Mouse (Mus musculus): ENCODE results near the gene Pard3. TPM values are rescaled to one million over a fixed set of nuclear protein-coding genes. Genes with fewer than 3 reads are reported as not detected.

The Pard3 gene
- polyA plus RNA-seq, 1 experiment from 2014 or later, result 23.7 TPM

GRCm38 (mm10) chr8:127065113-127065473 is 1.4 kb downstream of the Pard3 start:
- peaks cover 52% of the 10 kb centered on the region for H3K4me1 ChIP-seq
- peak overlapping the region; percentile 69 for H3K4me2 ChIP-seq
- WGBS, result 2% methylated on average over 10 of the region's 10 CpGs
- ATAC-seq, result no peak
- H3K9me3 ChIP-seq (replicated peaks), result no peaks in the 10 kb centered on the region
- H3K36me3 ChIP-seq (ENCODE audit: poor library complexity, severe bottlenecking), result no peaks in the 10 kb centered on the region
- H3K27me3 ChIP-seq, result no peaks in the 10 kb centered on the region
- H3K4me3 ChIP-seq, result peak overlapping the region; percentile 94
- peak overlapping the region; percentile 94 for H3K9ac ChIP-seq
- peak overlapping the region; percentile 95 for H3K27ac ChIP-seq

GRCm38 (mm10) chr8:127065791-127066190 is 2.1 kb downstream of the Pard3 start:
- Histone ChIP-seq H3K27ac (no peak overlapping the region), H3K36me3 (ENCODE audit: poor library complexity, severe bottlenecking) (no peaks in the 10 kb centered on the region), H3K27me3 (no peaks in the 10 kb centered on the region), H3K4me3 (peak overlapping the region; percentile 94), H3K4me2 (peak overlapping the region; percentile 69), H3K9ac (peak overlapping the region; percentile 94; the same call in 1 of the 2 replicates), H3K4me1 (peaks cover 58% of the 10 kb centered on the region), H3K9me3 (replicated peaks) (no peaks in the 10 kb centered on the region)
- ATAC-seq, result no peak
- 54% methylated on average over 1 of the region's 1 CpGs for WGBS

- H3K27ac ChIP-seq, result no peak overlapping the region
- no peaks in the 10 kb centered on the region for H3K9me3 ChIP-seq (replicated peaks)
- H3K9ac ChIP-seq, result no peak overlapping the region
- H3K4me1 ChIP-seq, result peaks cover 63% of the 10 kb centered on the region
- no peak overlapping the region for H3K4me3 ChIP-seq
- no peak for ATAC-seq
- no peaks in the 10 kb centered on the region for H3K27me3 ChIP-seq
- 0 out of 2 replicates have a peak overlapping the region, but pooled peaks have one; percentile 69 for H3K4me2 ChIP-seq
- H3K36me3 ChIP-seq (ENCODE audit: poor library complexity, severe bottlenecking), result no peaks in the 10 kb centered on the region
Measured at GRCm38 (mm10) chr8:127066501-127066900, 2.8 kb downstream of the Pard3 start.

GRCm38 (mm10) chr8:127068719-127069118 is 5.0 kb downstream of the Pard3 start:
- no peaks in the 10 kb centered on the region for H3K9me3 ChIP-seq (replicated peaks)
- no peak overlapping the region for H3K9ac ChIP-seq
- H3K27me3 ChIP-seq, result no peaks in the 10 kb centered on the region
- no peak overlapping the region for H3K27ac ChIP-seq
- no peaks in the 10 kb centered on the region for H3K36me3 ChIP-seq (ENCODE audit: poor library complexity, severe bottlenecking)
- H3K4me2 ChIP-seq, result no peak overlapping the region
- H3K4me1 ChIP-seq, result peaks cover 66% of the 10 kb centered on the region
- no peak for ATAC-seq
- WGBS, result 92% methylated on average over 3 of the region's 3 CpGs
- no peak overlapping the region for H3K4me3 ChIP-seq

- H3K9ac ChIP-seq, result no peak overlapping the region
- WGBS, result 61% methylated on average over 3 of the region's 3 CpGs
- H3K4me1 ChIP-seq, result peaks cover 74% of the 10 kb centered on the region
- no peak overlapping the region for H3K4me3 ChIP-seq
- H3K27me3 ChIP-seq, result no peaks in the 10 kb centered on the region
- ATAC-seq, result peak; percentile 41; the same call in 1 of the 2 replicates
- no peaks in the 10 kb centered on the region for H3K9me3 ChIP-seq (replicated peaks)
- H3K36me3 ChIP-seq (ENCODE audit: poor library complexity, severe bottlenecking), result no peaks in the 10 kb centered on the region
- no peak overlapping the region for H3K4me2 ChIP-seq
- H3K27ac ChIP-seq, result peak overlapping the region; percentile 78
Measured at GRCm38 (mm10) chr8:127070225-127070624, 6.5 kb downstream of the Pard3 start.

GRCm38 (mm10) chr8:127073052-127073618 is 9.4 kb downstream of the Pard3 start:
- Histone ChIP-seq H3K27ac (no peak overlapping the region), H3K4me3 (no peak overlapping the region), H3K4me1 (peaks cover 64% of the 10 kb centered on the region), H3K4me2 (no peak overlapping the region), H3K27me3 (no peaks in the 10 kb centered on the region), H3K36me3 (ENCODE audit: poor library complexity, severe bottlenecking) (no peaks in the 10 kb centered on the region), H3K9me3 (replicated peaks) (no peaks in the 10 kb centered on the region), H3K9ac (no peak overlapping the region)
- 72% methylated on average over 5 of the region's 5 CpGs for WGBS
- ATAC-seq, result no peak

GRCm38 (mm10) chr8:127076511-127076910 is 12.8 kb downstream of the Pard3 start:
- H3K27me3 ChIP-seq, result no peaks in the 10 kb centered on the region
- H3K4me1 ChIP-seq, result peaks cover 69% of the 10 kb centered on the region
- H3K27ac ChIP-seq, result no peak overlapping the region
- H3K9ac ChIP-seq, result no peak overlapping the region
- no peak overlapping the region for H3K4me3 ChIP-seq
- no peak overlapping the region for H3K4me2 ChIP-seq
- H3K9me3 ChIP-seq (replicated peaks), result no peaks in the 10 kb centered on the region
- ATAC-seq, result no peak
- no peaks in the 10 kb centered on the region for H3K36me3 ChIP-seq (ENCODE audit: poor library complexity, severe bottlenecking)
- WGBS, result 91% methylated on average over 7 of the region's 7 CpGs

GRCm38 (mm10) chr8:127079244-127079805 is 15.6 kb downstream of the Pard3 start:
- no peak overlapping the region for H3K4me2 ChIP-seq
- 49% methylated on average over 5 of the region's 5 CpGs for WGBS
- H3K36me3 ChIP-seq (ENCODE audit: poor library complexity, severe bottlenecking), result no peaks in the 10 kb centered on the region
- ATAC-seq, result no peak
- peaks cover 63% of the 10 kb centered on the region for H3K4me1 ChIP-seq
- H3K9me3 ChIP-seq (replicated peaks), result no peaks in the 10 kb centered on the region
- H3K27ac ChIP-seq, result no peak overlapping the region
- H3K4me3 ChIP-seq, result no peak overlapping the region
- H3K9ac ChIP-seq, result no peak overlapping the region
- H3K27me3 ChIP-seq, result no peaks in the 10 kb centered on the region

- Histone ChIP-seq H3K9ac (no peak overlapping the region), H3K27me3 (no peaks in the 10 kb centered on the region), H3K9me3 (replicated peaks) (no peaks in the 10 kb centered on the region), H3K36me3 (ENCODE audit: poor library complexity, severe bottlenecking) (no peaks in the 10 kb centered on the region), H3K4me1 (peaks cover 53% of the 10 kb centered on the region), H3K4me3 (no peak overlapping the region), H3K4me2 (no peak overlapping the region), H3K27ac (no peak overlapping the region)
- WGBS, result 92% methylated on average over 3 of the region's 3 CpGs
- ATAC-seq, result no peak
Measured at GRCm38 (mm10) chr8:127081297-127081696, 17.6 kb downstream of the Pard3 start.

GRCm38 (mm10) chr8:127082486-127082885 is 18.8 kb downstream of the Pard3 start:
- Histone ChIP-seq H3K27me3 (no peaks in the 10 kb centered on the region), H3K4me1 (peaks cover 50% of the 10 kb centered on the region), H3K9me3 (replicated peaks) (no peaks in the 10 kb centered on the region), H3K4me3 (no peak overlapping the region), H3K27ac (no peak overlapping the region; the same call in 1 of the 2 replicates), H3K36me3 (ENCODE audit: poor library complexity, severe bottlenecking) (no peaks in the 10 kb centered on the region), H3K9ac (no peak overlapping the region), H3K4me2 (no peak overlapping the region)
- no peak for ATAC-seq
- whole genome bisulfite sequencing, result 55% methylated on average over 2 of the region's 2 CpGs

GRCm38 (mm10) chr8:127084565-127084964 is 20.9 kb downstream of the Pard3 start:
- Histone ChIP-seq H3K4me1 (peaks cover 47% of the 10 kb centered on the region), H3K36me3 (ENCODE audit: poor library complexity, severe bottlenecking) (no peaks in the 10 kb centered on the region), H3K27ac (no peak overlapping the region), H3K9ac (no peak overlapping the region), H3K27me3 (no peaks in the 10 kb centered on the region), H3K9me3 (replicated peaks) (no peaks in the 10 kb centered on the region), H3K4me3 (no peak overlapping the region), H3K4me2 (no peak overlapping the region)
- ATAC-seq, result no peak
- WGBS, result 87% methylated on average over 6 of the region's 6 CpGs

- 75% methylated on average over 1 of the region's 1 CpGs for WGBS
- Histone ChIP-seq H3K9me3 (replicated peaks) (no peaks in the 10 kb centered on the region), H3K4me2 (no peak overlapping the region), H3K27ac (no peak overlapping the region), H3K36me3 (ENCODE audit: poor library complexity, severe bottlenecking) (no peaks in the 10 kb centered on the region), H3K4me3 (no peak overlapping the region), H3K9ac (no peak overlapping the region), H3K4me1 (peaks cover 37% of the 10 kb centered on the region), H3K27me3 (no peaks in the 10 kb centered on the region)
- ATAC-seq, result no peak
Measured at GRCm38 (mm10) chr8:127087434-127087833, 23.7 kb downstream of the Pard3 start.

GRCm38 (mm10) chr8:127088372-127088771 is 24.7 kb downstream of the Pard3 start:
- Histone ChIP-seq H3K4me2 (no peak overlapping the region), H3K9me3 (replicated peaks) (no peaks in the 10 kb centered on the region), H3K4me3 (no peak overlapping the region), H3K9ac (no peak overlapping the region), H3K36me3 (ENCODE audit: poor library complexity, severe bottlenecking) (no peaks in the 10 kb centered on the region), H3K4me1 (peaks cover 40% of the 10 kb centered on the region), H3K27ac (no peak overlapping the region), H3K27me3 (no peaks in the 10 kb centered on the region)
- ATAC-seq, result no peak
- 25% methylated on average over 9 of the region's 9 CpGs for WGBS
